Mouse (Mus musculus): Measurements from ENCODE around the gene AI467606. TPM values are rescaled to one million over a fixed set of nuclear protein-coding genes. Genes with fewer than 3 reads are reported as not detected.

Gene AI467606
- total RNA-seq, 2 experiments from 2014 or later, result 1.1 to 1.3 TPM

Small RNA genes lying within 50 kb of the gene (microRNA-seq; reads per million reads assigned to microRNA genes)
- not detected for gene Gm44343

Other genes with a start within 250 kb of the AI467606 start
- gene Doc2a, start 243.9 kb upstream of the AI467606 start, total RNA-seq (2021), result 10 to 100 TPM; 56.3 to 67.0 TPM
- gene Hirip3, start 229.4 kb upstream of the AI467606 start, total RNA-seq (2021), result 10 to 100 TPM; 31.1 to 33.8 TPM
- 10 to 100 TPM; 47.8 to 49.4 TPM for gene Ino80e, start 229.0 kb upstream of the AI467606 start, total RNA-seq (2021)
- gene Taok2, start 206.7 kb upstream of the AI467606 start, total RNA-seq (2021), result 100 to 1,000 TPM; 152 to 156 TPM
- 10 to 100 TPM; 22.4 to 25.3 TPM for gene Tmem219, start 168.4 kb upstream of the AI467606 start, total RNA-seq (2021)
- 100 to 1,000 TPM; 149 to 167 TPM for gene Kctd13, start 162.5 kb upstream of the AI467606 start, total RNA-seq (2021)
- gene Asphd1, start 141.8 kb upstream of the AI467606 start, total RNA-seq (2021), result 10 to 100 TPM; 47.2 to 53.0 TPM
- 100 to 1,000 TPM; 413 to 414 TPM for gene Sez6l2, start 140.8 kb upstream of the AI467606 start, total RNA-seq (2021)
- 100 to 1,000 TPM; 182 to 199 TPM for gene Cdipt, start 115.4 kb upstream of the AI467606 start, total RNA-seq (2021)
- not detected for gene Cdiptos, start 115.3 kb upstream of the AI467606 start, total RNA-seq (2021)
- 1 to 10 TPM; 6.8 to 8.6 TPM for gene Mvp, start 76.7 kb upstream of the AI467606 start, total RNA-seq (2021)
- under 1 TPM in 1 of 2 experiments, not detected in 1; 0.99 TPM for gene Pagr1b, start 74.9 kb upstream of the AI467606 start, total RNA-seq (2021)
- gene Pagr1a, start 74.0 kb upstream of the AI467606 start, total RNA-seq (2021), result 10 to 100 TPM; 25.4 to 28.8 TPM
- 10 to 100 TPM; 36.5 to 50.3 TPM for gene Gm42742, start 70.3 kb upstream of the AI467606 start, total RNA-seq (2021)
- 100 to 1,000 TPM; 213 to 222 TPM for gene Prrt2, start 70.1 kb upstream of the AI467606 start, total RNA-seq (2021)
- 100 to 1,000 TPM; 227 to 234 TPM for gene Maz, start 64.3 kb upstream of the AI467606 start, total RNA-seq (2021)
- 1 to 10 TPM; 5.3 to 8.2 TPM for gene Kif22, start 48.9 kb upstream of the AI467606 start, total RNA-seq (2021)
- gene Zg16, start 4.0 kb upstream of the AI467606 start, total RNA-seq (2021), result not detected
- gene Qprt, start 30.9 kb downstream of the AI467606 start, total RNA-seq (2021), result under 1 TPM in 1 of 2 experiments, not detected in 1; 0.63 TPM
- under 1 TPM; 0.12 to 0.25 TPM for gene Spn, start 46.5 kb downstream of the AI467606 start, total RNA-seq (2021)
- 10 to 100 TPM; 81.4 to 89.5 TPM for gene Cd2bp2, start 104.7 kb downstream of the AI467606 start, total RNA-seq (2021)
- 100 to 1,000 TPM in 1 of 2 experiments, 10 to 100 TPM in 1; 90.8 to 101 TPM for gene Tbc1d10b, start 117.1 kb downstream of the AI467606 start, total RNA-seq (2021)
- 1 to 10 TPM; 1.7 to 3.9 TPM for gene Mylpf, start 117.5 kb downstream of the AI467606 start, total RNA-seq (2021)
- 10 to 100 TPM; 18.6 to 19.4 TPM for gene Zfp553, start 141.7 kb downstream of the AI467606 start, total RNA-seq (2021)
- 1 to 10 TPM; 3.2 to 5.6 TPM for gene Sept1, start 141.8 kb downstream of the AI467606 start, total RNA-seq (2021)
- gene Zfp771, start 152.9 kb downstream of the AI467606 start, total RNA-seq (2021), result 10 to 100 TPM; 61.0 to 61.4 TPM
- 10 to 100 TPM; 21.8 to 30.7 TPM for gene Dctpp1, start 169.3 kb downstream of the AI467606 start, total RNA-seq (2021)
- 10 to 100 TPM; 38.4 to 43.1 TPM for gene Sephs2, start 182.7 kb downstream of the AI467606 start, total RNA-seq (2021)
- gene Itgal, start 204.9 kb downstream of the AI467606 start, total RNA-seq (2021), result under 1 TPM; 0.48 to 0.76 TPM